Mouse (Mus musculus) liver, adult 2 months (tissue): Measurements from ENCODE around the gene Rrp1.

ENCODE experiments used
- CTCF ChIP-seq: fragments of 200-500 bp; IDR thresholded peaks from 2 replicates; pipeline ENCODE4 v1.5.1; 2011; ENCODE audit warnings: low read depth, low read length, control low read depth
- POLR2A ChIP-seq: fragments of 200-500 bp; IDR thresholded peaks from 2 replicates; pipeline ENCODE4 v1.6.1; 2011; ENCODE audit warnings: low read length, control low read depth; ENCODE audit not compliant: insufficient read depth; ENCODE audit errors: extremely low read depth

GRCm38 (mm10) chr10:78417888-78418287 lies 5.0 kb upstream of the Rrp1 start:
- TF ChIP-seq CTCF = no peak
- no peak for TF ChIP-seq POLR2A
